Mouse (Mus musculus) gastrocnemius, postnatal 14 days (tissue): ENCODE data around the gene Hook2. TPM values are rescaled to one million over a fixed set of nuclear protein-coding genes. Genes with fewer than 3 reads are reported as not detected.

Experiments used
- DNase-seq: peaks from one replicate; pipeline ENCODE4 v3.0.0; 2021; ENCODE audit warnings: mixed read lengths
- intact Hi-C: fragments of 180-260 bp; cut with DNase I; formaldehyde crosslinking; loops from one replicate; pipeline ENCODE4 v1.15.1; 2025; ENCODE audit warnings: low total_unique reads
- long read RNA-seq, 2 experiments: library from polyadenylated mRNA; stranded (forward); transcript quantifications; one replicate each; pipeline ENCODE4 v2.0.0; 2021
- total RNA-seq, 2 experiments: library from RNA; stranded (reverse); gene quantifications; 2 replicates each; pipeline ENCODE4 v1.2.3; 2021

Hook2 gene
- total RNA-seq = 1 to 10 TPM; 1.4 to 1.5 TPM
- long read RNA-seq, experiment 1, partial matches to known transcripts = 1 of 3 reads
- long read RNA-seq, experiment 1, other reads (novel, unspliced or antisense) = 0 of 3 reads
- long read RNA-seq, experiment 2, partial matches to known transcripts = 1 of 4 reads
- long read RNA-seq, experiment 2, other reads (novel, unspliced or antisense) = 1 of 4 reads

DNA sequence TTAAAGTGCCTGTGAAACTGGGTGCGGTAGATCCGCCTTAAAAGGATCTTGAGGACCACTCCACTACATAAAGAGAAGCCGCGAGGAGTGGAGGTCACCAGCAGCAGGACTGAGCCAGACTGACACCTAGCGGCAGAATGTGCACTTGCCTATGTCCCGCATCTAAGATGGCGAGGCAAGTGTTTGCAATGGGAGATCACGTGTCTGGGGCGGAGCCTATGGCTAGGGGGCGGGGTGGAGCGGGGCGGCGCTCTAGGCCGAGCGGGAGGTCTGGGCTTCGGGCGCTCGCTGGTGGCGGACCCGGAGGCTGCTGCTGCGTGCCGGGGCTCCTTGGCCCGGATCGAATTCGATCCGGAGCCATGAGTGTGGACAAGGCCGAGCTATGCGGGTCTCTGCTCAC is at the start of gene Hook2:
Gene Hook2, plus strand, starts transcription at position 255 of the 400 bp plus-strand sequence.
- intact Hi-C loops = no loop called here
- peak; percentile 96 for DNase-seq

DNA sequence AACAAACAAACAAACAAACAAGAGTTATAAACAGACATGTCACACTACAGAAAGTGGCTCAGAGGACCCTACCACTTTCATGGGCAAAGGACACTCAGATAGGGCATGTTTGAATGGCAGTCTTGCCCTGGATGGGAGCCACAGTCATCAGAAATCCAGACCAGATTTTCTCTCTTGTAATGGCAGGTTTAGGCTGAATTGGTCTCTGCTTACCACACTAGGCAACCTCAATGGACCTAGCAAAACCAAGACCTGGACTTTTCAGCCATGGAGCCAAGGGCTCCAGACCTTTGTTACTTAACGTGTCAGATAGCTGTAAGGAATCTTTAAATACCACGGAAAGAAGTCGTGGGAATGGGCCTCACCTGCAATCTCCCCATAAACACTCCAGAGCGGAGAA is 46.7 kb upstream of the Hook2 start:
- no peak for DNase-seq
- intact Hi-C loops = no loop called here

DNA sequence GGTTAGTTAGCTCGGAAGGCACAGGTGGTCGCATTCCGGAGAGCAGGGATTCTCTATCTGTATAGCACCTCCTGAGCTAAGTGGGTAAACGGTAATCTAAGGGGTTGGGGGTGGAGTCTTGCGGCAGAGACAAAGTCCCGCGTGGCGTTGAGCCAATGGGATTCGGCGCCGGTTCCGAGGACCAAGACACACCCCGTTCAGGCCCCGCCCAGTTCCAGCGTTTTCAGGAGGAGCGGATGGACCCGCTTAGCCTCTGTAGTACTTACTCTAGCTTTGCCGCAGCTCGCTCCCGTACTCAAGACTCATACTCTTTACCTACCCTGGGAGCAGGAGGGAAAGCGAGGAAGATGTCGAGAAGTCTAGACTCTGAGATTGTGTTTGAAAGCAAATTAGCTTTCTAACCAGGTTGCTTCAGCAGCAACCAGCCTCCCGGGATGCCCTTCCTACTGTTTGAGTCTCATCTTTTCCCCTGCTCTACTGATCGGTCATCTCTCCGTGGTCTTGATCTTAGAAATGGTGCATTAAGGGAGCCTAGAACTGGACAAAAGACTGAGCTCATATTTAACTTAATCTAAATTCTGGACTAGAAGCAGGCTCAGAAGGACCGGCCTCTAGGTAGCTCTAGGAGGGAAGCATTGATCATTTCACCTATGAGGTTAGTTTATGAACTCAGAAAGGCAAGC is 45.8 kb upstream of the Hook2 start:
- intact Hi-C loops = no loop called here
- DNase-seq = no peak

DNA sequence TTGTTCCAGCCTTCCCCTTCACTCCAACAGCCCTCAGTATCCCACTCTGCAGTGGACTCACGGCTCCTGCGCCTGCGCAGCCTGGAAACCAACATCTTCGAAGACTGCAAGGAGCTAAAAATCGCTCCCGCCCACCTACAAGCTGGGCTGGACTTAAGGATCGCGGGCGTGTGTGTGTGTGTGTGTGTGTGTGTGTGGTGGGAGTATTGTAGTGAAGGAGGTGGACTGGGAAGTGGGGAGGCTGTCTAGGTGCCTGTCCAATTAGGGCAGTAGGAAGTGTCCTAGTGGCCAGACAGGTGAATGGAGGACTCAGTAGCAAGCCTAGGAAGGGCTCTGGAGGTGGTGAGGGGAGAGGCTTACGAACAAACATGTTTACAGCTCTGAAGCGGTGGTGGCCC is 45.2 kb upstream of the Hook2 start:
- DNase-seq = no peak
- intact Hi-C loops = no loop called here

DNA sequence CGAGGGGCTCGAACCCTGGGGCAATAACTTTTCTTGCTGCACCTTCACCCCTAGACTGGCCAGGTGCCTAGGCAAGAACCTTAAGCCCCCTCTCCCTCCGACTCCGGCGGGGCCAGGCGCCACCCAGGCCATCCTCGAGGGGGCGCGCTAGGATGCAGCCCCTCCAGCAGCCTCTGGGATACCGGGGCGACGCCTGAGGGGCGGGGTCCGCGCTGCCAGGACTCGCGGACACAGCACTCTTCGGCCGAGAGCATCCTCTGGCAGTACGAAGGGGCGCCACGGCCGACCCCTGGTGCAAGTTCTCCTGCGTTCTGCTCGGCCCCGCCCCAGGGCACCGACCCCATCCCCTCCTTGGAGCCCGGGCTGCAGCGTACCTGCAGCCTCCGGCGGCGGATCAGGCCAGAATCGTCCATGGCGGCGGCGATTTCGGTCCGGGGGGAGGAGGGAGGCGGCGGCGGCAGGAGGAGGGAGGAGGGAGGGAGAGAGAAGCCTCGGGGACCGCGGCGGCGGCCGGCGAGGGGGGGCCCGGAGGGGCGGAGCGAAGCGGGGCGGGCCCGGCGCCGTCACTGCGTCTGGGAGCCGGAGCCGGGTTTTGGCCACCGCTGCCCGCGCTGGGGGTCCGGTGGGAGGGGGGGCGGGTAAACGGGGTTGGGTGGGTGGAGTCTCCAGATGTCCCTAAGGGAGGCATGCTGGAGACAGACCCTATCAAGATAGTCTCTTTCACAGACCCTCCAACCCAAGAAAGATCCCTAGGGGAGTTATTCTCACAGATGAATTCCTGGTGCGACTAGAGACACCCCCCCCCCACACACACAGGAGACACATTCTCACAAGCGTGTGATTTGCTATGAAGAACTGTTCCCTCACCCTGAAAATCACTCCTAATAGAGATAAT is 44.5 kb upstream of the Hook2 start:
- DNase-seq = no peak
- intact Hi-C loops = no loop called here

DNA sequence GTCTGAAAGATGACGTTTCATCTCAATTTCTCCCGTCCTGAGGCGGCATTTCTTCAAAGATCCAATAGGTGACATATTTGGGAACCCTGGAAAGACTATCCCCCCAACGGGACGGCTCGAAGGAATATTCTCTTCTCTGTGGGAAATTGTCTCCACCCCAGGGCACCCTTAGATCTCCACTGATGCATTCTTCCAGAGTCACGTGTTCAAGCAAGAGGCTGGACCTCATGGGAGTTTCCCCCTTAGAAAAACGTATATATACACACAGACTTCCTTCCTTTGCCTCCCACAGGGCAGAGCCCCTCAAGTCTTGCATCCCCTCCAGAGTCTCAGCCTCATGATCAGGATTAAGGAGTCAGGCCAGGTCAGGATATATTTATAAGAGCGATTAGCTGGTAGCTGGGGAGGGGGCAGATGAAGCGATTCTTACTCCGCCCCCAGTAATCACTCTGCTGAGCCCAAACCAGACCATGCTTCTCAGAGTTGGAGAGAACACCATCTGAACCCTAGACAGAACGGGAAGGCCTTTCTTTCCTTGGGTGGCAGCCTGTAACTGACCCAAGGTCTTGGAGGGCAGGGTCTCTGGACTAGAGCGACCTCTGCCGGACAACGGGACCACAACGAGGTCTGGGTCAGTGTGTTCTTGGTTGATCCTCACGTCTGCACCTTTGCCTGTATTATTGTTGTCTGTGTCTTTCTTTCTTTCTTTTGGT is 43.7 kb upstream of the Hook2 start, which contains the start of gene Rtbdn:
Gene Rtbdn, plus strand, starts transcription at position 464 of the 713 bp plus-strand sequence.
- intact Hi-C loops = no loop called here
- no peak for DNase-seq

DNA sequence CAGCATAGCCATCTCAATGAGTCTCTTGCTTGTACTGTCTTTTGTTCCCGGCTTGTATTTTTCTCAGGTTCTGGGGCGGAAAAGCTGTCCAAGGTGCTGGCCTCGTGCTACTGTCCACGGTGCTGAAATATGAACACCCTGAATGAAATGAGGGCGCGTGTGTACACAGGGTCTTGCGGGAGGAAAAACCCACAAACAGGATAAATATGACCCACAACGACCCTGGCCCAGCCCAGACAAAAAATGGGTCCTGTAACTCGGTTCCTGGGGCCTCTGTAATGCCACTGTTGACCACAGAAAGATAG is 43.2 kb upstream of the Hook2 start:
- no peak for DNase-seq
- intact Hi-C loops = no loop called here

DNA sequence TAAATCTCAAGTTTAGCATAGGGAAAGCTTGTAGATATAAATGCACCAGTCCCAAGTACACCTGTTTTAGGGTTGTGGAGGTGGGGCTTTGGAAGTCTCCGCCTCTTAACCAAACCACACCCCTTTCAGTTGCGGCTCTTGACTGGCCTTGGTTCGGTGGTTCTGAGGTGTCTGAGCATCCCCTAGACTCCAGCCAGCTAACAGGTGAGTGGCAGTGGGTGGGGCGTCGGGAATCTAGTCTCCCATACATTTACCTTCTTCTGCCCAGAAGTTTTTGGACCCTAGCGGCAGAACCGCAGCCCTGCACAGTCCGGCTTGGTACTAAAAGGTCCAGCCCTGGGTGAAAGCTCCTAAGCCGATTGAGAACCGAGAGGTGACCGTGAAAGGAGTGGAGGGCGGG is 40.6 kb upstream of the Hook2 start:
- DNase-seq = no peak
- intact Hi-C loops = no loop called here

DNA sequence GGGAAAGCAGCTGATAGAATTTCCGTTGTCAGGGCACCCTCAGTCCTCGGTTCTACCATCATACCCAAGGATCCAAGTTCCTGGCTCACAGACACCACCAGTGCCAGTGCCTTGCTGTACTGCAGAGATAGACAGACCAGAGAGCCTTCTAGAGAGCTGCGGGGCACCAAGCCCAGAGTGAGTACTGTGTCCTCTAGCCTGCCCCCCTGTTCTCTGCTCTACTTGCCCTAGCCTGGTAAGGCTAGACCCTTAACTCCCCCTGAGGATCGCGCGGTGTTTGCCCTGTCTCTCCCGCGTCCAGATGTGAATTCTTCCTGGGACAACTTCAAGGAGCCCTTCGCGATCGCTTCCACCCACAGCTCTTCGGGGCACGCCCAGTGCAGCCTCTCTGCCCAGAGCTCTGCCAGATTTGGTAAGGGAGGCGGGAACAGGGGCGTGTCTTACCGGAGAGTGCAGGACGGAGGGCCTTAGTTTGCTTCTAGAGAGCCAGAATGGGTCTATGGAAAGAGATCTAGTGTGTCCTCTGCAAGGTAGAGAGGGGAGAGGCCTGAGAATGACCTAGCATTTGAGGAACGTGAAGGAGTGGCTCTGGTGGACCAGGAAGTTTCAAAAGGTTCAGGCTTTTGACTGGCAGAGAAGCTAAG is 37.7 kb upstream of the Hook2 start:
- DNase-seq = peak; percentile 45
- intact Hi-C loops = no loop called here

DNA sequence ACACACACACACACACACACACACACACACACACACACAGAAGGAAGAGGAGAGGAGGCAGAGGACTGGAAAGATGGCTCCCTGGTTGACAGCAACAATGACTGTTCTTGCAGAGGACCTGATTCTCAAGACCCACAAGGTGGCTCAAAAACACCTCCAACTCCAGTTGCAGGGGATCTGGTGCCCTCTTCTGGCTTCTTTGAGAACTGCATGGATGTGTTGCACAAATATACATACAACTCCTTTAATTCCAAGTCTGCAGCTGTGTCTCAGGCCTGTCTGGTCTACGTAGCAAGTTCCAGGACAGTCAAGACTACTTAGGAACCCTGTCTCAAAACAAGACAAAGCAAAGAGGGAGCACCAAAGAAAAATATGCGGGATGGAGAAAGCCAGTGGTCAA is 33.6 kb upstream of the Hook2 start:
- DNase-seq = no peak
- intact Hi-C loops = no loop called here

DNA sequence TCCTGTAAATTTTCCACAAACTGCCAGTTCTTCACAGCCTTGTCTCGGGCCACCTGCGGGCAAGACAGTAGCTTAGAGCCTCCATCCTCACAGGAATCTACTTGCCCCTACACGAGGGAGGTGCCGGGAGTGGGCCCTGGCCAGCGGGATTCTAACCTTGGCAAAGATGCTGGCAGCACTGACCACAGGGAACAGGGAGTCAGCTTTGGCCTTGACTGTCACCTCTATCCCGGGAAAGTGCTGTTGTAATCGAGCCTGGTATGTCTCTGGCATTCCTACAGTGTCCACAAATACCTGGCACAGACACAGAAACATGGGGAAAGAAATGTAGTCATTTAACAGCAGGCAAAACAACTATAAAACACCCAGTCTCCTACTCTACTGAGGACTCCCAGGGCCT is 30.6 kb upstream of the Hook2 start:
- DNase-seq = no peak
- intact Hi-C loops = no loop called here

DNA sequence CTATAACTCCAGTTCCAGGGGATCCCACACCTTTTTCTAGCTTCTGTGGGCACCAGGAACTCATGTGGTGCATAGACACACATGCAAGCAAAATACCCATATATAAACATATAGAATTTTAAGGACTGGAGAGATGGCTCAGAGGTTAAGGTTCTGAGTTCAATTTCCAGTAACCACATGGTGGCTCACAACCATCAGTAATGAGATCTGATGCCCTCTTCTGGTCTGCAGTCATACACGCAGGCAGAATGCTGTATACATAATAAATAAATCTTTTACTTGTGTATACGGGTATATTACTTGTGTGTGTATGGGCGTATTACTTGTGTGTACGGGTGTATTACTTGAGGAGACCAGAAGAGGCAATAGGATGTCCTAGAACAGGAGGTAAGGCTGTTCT is 26.5 kb upstream of the Hook2 start:
- intact Hi-C loops = no loop called here
- no peak for DNase-seq

DNA sequence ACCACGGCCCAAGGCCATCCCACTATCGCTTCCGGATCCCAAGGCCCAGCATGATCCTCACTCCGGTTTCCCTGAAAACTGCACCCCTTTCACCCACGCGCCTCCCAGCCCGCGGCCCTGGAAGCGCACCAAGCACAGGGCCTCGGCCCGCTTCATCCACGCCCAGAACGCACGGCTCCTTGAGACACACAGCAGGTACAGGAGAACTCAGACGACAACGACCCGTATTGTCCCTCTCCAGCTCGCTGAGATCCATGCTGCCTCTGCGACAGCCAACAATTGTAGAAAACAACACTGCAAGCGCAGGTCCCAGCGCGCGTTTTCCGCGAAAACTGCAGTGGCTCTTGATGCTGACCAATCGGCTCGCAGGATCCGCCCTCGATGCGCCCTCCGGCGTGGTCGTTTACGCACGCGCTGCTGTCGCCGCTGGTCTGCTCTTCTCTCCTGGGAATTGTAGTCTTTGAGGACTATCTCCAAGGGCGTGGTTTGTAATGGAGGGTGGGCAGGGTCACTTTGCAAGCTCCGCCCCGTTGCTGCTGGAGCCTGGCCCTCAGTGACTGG is 24.6 kb upstream of the Hook2 start:
- intact Hi-C loops = no loop called here
- DNase-seq = peak; percentile 91

DNA sequence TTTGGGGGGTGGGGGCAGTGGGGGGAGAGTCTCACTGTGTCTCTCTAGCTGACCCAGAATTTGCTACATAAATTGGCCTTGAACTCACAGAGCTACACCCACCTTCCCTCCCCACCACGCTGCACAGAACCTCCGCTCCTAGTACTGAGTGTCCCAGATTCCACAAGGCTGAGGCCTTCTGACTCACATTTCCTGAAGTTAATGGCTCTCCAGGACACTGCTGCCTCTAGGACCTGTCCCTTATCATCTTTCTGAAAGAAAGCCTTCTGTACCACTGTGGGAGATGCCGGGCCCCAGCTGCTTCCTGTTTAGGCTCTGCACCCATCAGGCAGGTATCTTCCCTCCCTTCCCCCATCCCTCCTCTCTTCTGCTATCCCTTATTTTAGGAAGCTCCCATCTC is 23.8 kb upstream of the Hook2 start:
- intact Hi-C loops = no loop called here
- DNase-seq = no peak

DNA sequence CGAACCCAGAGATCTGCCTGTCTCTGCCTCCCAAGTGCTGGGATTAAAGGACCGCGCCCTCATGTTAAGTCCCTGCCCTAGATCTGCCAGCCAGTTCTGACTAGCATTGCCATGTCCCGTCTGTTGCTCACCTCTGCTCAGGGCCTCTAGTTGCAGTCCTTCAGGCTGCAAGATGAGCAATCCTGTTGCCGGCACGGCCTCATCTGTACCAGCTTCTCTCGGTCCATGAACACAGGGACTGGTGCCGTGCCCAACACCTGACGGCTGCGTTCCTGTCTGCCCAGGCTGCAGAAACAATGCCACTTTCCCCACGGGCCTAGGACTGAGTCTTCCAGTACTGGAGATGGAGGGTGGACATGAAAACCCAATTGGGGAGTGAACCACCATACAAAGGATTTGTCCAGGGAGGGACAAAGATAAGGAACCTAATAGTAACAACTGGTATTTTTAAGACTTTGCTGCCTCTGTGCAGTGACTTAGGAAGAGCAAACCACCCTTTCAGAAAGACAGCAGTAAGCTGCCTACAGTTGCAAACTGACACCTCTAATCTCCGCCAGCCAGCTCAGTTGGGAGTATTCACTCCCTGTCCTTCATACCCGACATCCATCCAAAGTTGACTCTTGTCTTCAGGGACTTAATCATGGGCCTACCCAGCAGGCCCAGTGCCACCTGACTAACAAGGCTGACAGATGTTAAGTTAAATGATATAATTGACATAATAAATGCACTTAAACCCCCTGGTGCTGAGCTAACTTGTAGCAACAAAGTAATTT is 22.7 kb upstream of the Hook2 start:
- intact Hi-C loops = no loop called here
- no peak for DNase-seq

DNA sequence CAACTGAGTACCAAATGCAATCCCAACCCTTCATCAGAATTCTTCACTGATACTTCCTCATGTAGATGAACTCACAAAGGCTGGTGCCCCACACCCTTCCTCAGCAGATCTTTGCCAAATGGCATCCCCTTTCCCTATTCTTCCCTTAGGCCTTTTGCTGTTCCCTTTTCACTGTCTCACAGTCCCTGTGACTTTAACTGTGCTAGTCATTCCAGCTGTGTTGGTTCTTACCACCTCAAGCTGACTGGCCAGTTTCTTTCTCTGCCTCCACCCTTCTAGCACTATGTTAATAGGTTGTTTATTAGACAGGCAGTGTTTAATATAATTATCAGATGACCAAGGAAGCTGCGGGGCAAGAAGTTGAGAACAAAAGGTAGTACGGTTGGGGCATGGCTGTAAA is 21.8 kb upstream of the Hook2 start:
- DNase-seq = no peak
- intact Hi-C loops = no loop called here

DNA sequence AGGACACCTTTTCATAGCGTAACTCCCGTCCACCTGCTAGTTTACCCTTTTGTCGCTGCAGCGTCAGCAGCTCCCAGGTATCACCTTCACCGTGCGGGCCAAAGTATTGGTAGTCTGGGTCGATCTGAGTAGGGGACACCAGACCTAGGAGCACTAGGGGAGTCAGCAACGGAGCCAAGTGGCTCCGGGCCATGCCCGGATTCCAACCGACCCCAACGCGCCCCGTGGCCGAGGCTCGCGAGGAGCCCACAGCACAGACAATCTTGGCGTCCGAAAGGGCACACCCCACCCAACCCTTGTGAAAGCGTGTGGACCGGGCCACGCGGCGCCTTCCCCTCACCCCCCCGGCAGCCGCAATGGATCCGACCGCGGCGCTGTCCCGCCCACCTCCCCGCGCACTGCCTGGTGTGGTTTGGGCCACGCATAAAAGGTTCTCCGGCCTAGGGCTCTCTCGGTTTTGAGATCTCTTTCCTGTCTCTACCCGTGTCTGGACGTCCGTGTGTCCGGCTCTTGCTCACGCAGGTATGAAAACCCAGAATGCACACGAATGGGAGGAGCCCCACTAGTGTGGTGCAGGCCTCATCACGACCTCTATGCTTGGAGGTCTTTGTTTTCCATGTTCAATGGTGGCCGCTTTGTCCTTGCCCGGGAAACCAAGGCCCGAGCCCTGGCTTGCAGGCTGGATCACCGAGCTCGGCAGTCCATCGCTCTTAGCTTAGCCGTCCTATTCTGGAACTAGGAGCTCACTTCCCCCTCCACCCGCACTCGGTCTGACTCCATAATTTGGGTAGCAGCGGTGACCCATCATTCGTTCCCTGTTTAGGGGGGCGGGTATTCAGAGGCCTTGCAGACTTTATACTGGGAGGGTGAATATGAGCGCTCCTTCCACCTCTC is 20.9 kb upstream of the Hook2 start, which contains the start of the genes Gm49661, Prdx2 and Rnaseh2a:
Gene Gm49661, minus strand, starts transcription at position 193 of the 894 bp plus-strand sequence.
Gene Prdx2, plus strand, starts transcription at position 347 of the 894 bp plus-strand sequence.
Gene Rnaseh2a, minus strand, starts transcription at position 527 of the 894 bp plus-strand sequence.
- intact Hi-C loops = no loop called here

More for the DNA sequence above, 20.9 kb upstream of the Hook2 start, which contains the start of the genes Gm49661, Prdx2 and Rnaseh2a:
- DNase-seq = peak; percentile 79
